Mouse (Mus musculus) hindbrain, embryonic 12.5 days (tissue): Measurements from ENCODE around the gene Tdrd12. TPM values are rescaled to one million over a fixed set of nuclear protein-coding genes. Genes with fewer than 3 reads are reported as not detected.

Source experiments
- ATAC-seq: fragments of 200-750 bp; cut with Nextera tagmentation; 2 replicates; pipeline ENCODE4 v1.8.0; 2017; ENCODE audit warnings: moderate TSS enrichment; ENCODE audit not compliant: low FRiP score
- H3K27ac ChIP-seq: fragments of 300-500 bp; sonication (generic); 2 replicates; pipeline ENCODE4 v1.5.1; 2016; ENCODE audit warnings: mild to moderate bottlenecking
- H3K27me3 ChIP-seq: fragments of 300-500 bp; sonication (generic); 2 replicates; pipeline ENCODE4 v1.6.1; 2016; ENCODE audit warnings: mild to moderate bottlenecking
- H3K36me3 ChIP-seq: fragments of 300-500 bp; sonication (generic); 2 replicates; pipeline ENCODE4 v1.6.1; 2016; ENCODE audit warnings: mild to moderate bottlenecking
- H3K4me1 ChIP-seq: fragments of 300-500 bp; sonication (generic); 2 replicates; pipeline ENCODE4 v1.6.1; 2016
- H3K4me2 ChIP-seq: fragments of 300-500 bp; sonication (generic); replicated peaks from 2 replicates; pipeline ENCODE4 v1.6.1; 2016; ENCODE audit warnings: mild to moderate bottlenecking
- H3K4me3 ChIP-seq: fragments of 300-500 bp; sonication (generic); 2 replicates; pipeline ENCODE4 v1.5.1; 2016; ENCODE audit warnings: mild to moderate bottlenecking
- H3K9ac ChIP-seq: fragments of 300-500 bp; sonication (generic); 2 replicates; pipeline ENCODE4 v1.6.1; 2016; ENCODE audit warnings: mild to moderate bottlenecking, moderate library complexity
- H3K9me3 ChIP-seq: fragments of 300-500 bp; sonication (generic); replicated peaks from 2 replicates; pipeline ENCODE4 v1.6.1; 2016; ENCODE audit warnings: mild to moderate bottlenecking
- WGBS: fragments of 180-500 bp; shearing (Covaris S2); methylation state at CpG from one replicate; pipeline ENCODE4 v1.1.7; 2016; 5-methylcytosine and 5-hydroxymethylcytosine counted together
- polyA plus RNA-seq: library from polyadenylated mRNA; unstranded; fragments of >200 nt; fragmentation: Nextera tagmentation; extraction: Ambion mirVana; gene quantifications from 2 replicates; pipeline ENCODE4 v1.2.1, GENCODE M21; 2016

Tdrd12 gene
- polyA plus RNA-seq, 1 experiment from 2014 or later: 0.66 TPM

GRCm38 (mm10) chr7:35470794-35471193 lies 66.8 kb downstream of the Tdrd12 start:
- no peaks in the 10 kb centered on the region for H3K36me3 ChIP-seq
- H3K4me1 ChIP-seq: no peaks in the 10 kb centered on the region
- no peaks in the 10 kb centered on the region for H3K27me3 ChIP-seq
- no peak overlapping the region for H3K9ac ChIP-seq
- H3K4me3 ChIP-seq: no peak overlapping the region
- 40% methylated on average over 4 of the region's 4 CpGs for WGBS
- no peak overlapping the region for H3K27ac ChIP-seq
- no peak for ATAC-seq
- H3K9me3 ChIP-seq: no peaks in the 10 kb centered on the region
- no peak overlapping the region for H3K4me2 ChIP-seq

GRCm38 (mm10) chr7:35467856-35468255 lies 69.7 kb downstream of the Tdrd12 start:
- no peak overlapping the region for H3K4me3 ChIP-seq
- ATAC-seq: no peak
- no peak overlapping the region for H3K4me2 ChIP-seq
- no peaks in the 10 kb centered on the region for H3K4me1 ChIP-seq
- H3K9me3 ChIP-seq: no peaks in the 10 kb centered on the region
- no peaks in the 10 kb centered on the region for H3K36me3 ChIP-seq
- H3K9ac ChIP-seq: no peak overlapping the region
- no peak overlapping the region for H3K27ac ChIP-seq
- H3K27me3 ChIP-seq: no peaks in the 10 kb centered on the region
- 66% methylated on average over 2 of the region's 2 CpGs for whole genome bisulfite sequencing

GRCm38 (mm10) chr7:35465027-35465426 lies 72.5 kb downstream of the Tdrd12 start:
- H3K4me3 ChIP-seq: no peak overlapping the region
- 94% methylated on average over 5 of the region's 5 CpGs for WGBS
- no peaks in the 10 kb centered on the region for H3K9me3 ChIP-seq
- no peaks in the 10 kb centered on the region for H3K4me1 ChIP-seq
- no peak overlapping the region for H3K9ac ChIP-seq
- H3K27me3 ChIP-seq: no peaks in the 10 kb centered on the region
- H3K4me2 ChIP-seq: no peak overlapping the region
- H3K27ac ChIP-seq: no peak overlapping the region
- no peaks in the 10 kb centered on the region for H3K36me3 ChIP-seq
- no peak for ATAC-seq

- Histone ChIP-seq H3K4me2 (no peak overlapping the region), H3K27ac (no peak overlapping the region), H3K4me1 (no peaks in the 10 kb centered on the region), H3K27me3 (no peaks in the 10 kb centered on the region), H3K36me3 (no peaks in the 10 kb centered on the region), H3K4me3 (no peak overlapping the region), H3K9me3 (no peaks in the 10 kb centered on the region), H3K9ac (no peak overlapping the region)
- WGBS: 85% methylated on average over 4 of the region's 4 CpGs
- no peak for ATAC-seq
These were observed 76.6 kb downstream of the Tdrd12 start for GRCm38 (mm10) chr7:35460971-35461370.

- Histone ChIP-seq H3K4me2 (no peak overlapping the region), H3K4me3 (no peak overlapping the region), H3K4me1 (no peaks in the 10 kb centered on the region), H3K9ac (no peak overlapping the region), H3K36me3 (no peaks in the 10 kb centered on the region), H3K27me3 (no peaks in the 10 kb centered on the region), H3K9me3 (no peaks in the 10 kb centered on the region), H3K27ac (no peak overlapping the region)
- ATAC-seq: no peak
- 83% methylated on average over 4 of the region's 4 CpGs for WGBS
These were observed 81.3 kb downstream of the Tdrd12 start for GRCm38 (mm10) chr7:35456091-35456814.

GRCm38 (mm10) chr7:35448867-35449266 lies 88.7 kb downstream of the Tdrd12 start:
- WGBS: 78% methylated on average over 7 of the region's 7 CpGs
- H3K27me3 ChIP-seq: no peaks in the 10 kb centered on the region
- no peaks in the 10 kb centered on the region for H3K36me3 ChIP-seq
- H3K4me1 ChIP-seq: peaks cover 4% of the 10 kb centered on the region
- no peak overlapping the region for H3K4me2 ChIP-seq
- H3K9me3 ChIP-seq: no peaks in the 10 kb centered on the region
- no peak overlapping the region for H3K4me3 ChIP-seq
- H3K27ac ChIP-seq: no peak overlapping the region
- H3K9ac ChIP-seq: no peak overlapping the region
- no peak for ATAC-seq

GRCm38 (mm10) chr7:35447996-35448846 lies 89.3 kb downstream of the Tdrd12 start, which contains the start of gene Slc7a9:
Gene Slc7a9 (plus strand): TSS chr7:35448796.
- Histone ChIP-seq H3K4me1 (peaks cover 4% of the 10 kb centered on the region), H3K27me3 (no peaks in the 10 kb centered on the region), H3K4me3 (no peak within 1 kb of the TSS), H3K4me2 (no peak within 1 kb of the TSS), H3K9ac (no peak within 1 kb of the TSS), H3K27ac (no peak within 1 kb of the TSS), H3K9me3 (no peaks in the 10 kb centered on the region), H3K36me3 (no peaks in the 10 kb centered on the region)
- 32% methylated on average over 15 of the region's 15 CpGs for WGBS
- ATAC-seq: no peak

- no peak for ATAC-seq
- H3K9me3 ChIP-seq: no peaks in the 10 kb centered on the region
- no peaks in the 10 kb centered on the region for H3K36me3 ChIP-seq
- H3K4me3 ChIP-seq: no peak overlapping the region
- H3K9ac ChIP-seq: no peak overlapping the region
- H3K27ac ChIP-seq: no peak overlapping the region
- H3K4me1 ChIP-seq: peaks cover 4% of the 10 kb centered on the region
- 43% methylated on average over 4 of the region's 4 CpGs for WGBS
- H3K27me3 ChIP-seq: no peaks in the 10 kb centered on the region
- H3K4me2 ChIP-seq: no peak overlapping the region
These were observed 90.0 kb downstream of the Tdrd12 start for GRCm38 (mm10) chr7:35447501-35447900.

GRCm38 (mm10) chr7:35435266-35435665 lies 102.3 kb downstream of the Tdrd12 start:
- no peaks in the 10 kb centered on the region for H3K4me1 ChIP-seq
- H3K4me3 ChIP-seq: no peak overlapping the region
- H3K27ac ChIP-seq: no peak overlapping the region
- ATAC-seq: no peak
- peaks cover 72% of the 10 kb centered on the region for H3K36me3 ChIP-seq
- WGBS: 76% methylated on average over 9 of the region's 9 CpGs
- H3K9me3 ChIP-seq: no peaks in the 10 kb centered on the region
- H3K27me3 ChIP-seq: no peaks in the 10 kb centered on the region
- H3K4me2 ChIP-seq: no peak overlapping the region
- H3K9ac ChIP-seq: no peak overlapping the region

GRCm38 (mm10) chr7:35428146-35428545 lies 109.4 kb downstream of the Tdrd12 start:
- Histone ChIP-seq H3K4me3 (no peak overlapping the region), H3K36me3 (peaks cover 76% of the 10 kb centered on the region), H3K4me2 (no peak overlapping the region), H3K9ac (no peak overlapping the region), H3K4me1 (no peaks in the 10 kb centered on the region), H3K9me3 (no peaks in the 10 kb centered on the region), H3K27me3 (no peaks in the 10 kb centered on the region), H3K27ac (no peak overlapping the region)
- WGBS: 96% methylated on average over 10 of the region's 10 CpGs
- ATAC-seq: no peak

- Histone ChIP-seq H3K4me2 (no peak overlapping the region), H3K27ac (no peak overlapping the region), H3K9ac (no peak overlapping the region), H3K27me3 (no peaks in the 10 kb centered on the region), H3K4me3 (no peak overlapping the region), H3K9me3 (no peaks in the 10 kb centered on the region), H3K36me3 (peaks cover 79% of the 10 kb centered on the region), H3K4me1 (no peaks in the 10 kb centered on the region)
- no peak for ATAC-seq
- 91% methylated on average over 10 of the region's 10 CpGs for WGBS
These were observed 114.5 kb downstream of the Tdrd12 start for GRCm38 (mm10) chr7:35423071-35423470.
